Mouse (Mus musculus) mammary gland, adult 2 months (tissue): Measurements from ENCODE around the gene Tenm4. TPM values are rescaled to one million over a fixed set of nuclear protein-coding genes. Genes with fewer than 3 reads are reported as not detected.

Experiments
- polyA plus RNA-seq: library from polyadenylated mRNA; depleted of rRNA; stranded (reverse); fragments of >200 nt; gene quantifications from 2 replicates; pipeline ENCODE4 v1.2.3, GENCODE M21; 2012; ENCODE audit warnings: low replicate concordance; rRNA removed

Gene Tenm4
- polyA plus RNA-seq = 16.5 and 26.3 TPM in 2 replicates

GRCm38 (mm10) chr7:96170924-96171595 is at the start of gene Tenm4:
Gene Tenm4 (plus strand): TSS chr7:96171246.

GRCm38 (mm10) chr7:96951281-96952051 is 780.4 kb downstream of the Tenm4 start, which contains the start of gene Nars2:
Gene Nars2 (plus strand): TSS chr7:96951505.

